8 mouse cellular contexts compared by ENCODE assay signal in the genomic region with DNA sequence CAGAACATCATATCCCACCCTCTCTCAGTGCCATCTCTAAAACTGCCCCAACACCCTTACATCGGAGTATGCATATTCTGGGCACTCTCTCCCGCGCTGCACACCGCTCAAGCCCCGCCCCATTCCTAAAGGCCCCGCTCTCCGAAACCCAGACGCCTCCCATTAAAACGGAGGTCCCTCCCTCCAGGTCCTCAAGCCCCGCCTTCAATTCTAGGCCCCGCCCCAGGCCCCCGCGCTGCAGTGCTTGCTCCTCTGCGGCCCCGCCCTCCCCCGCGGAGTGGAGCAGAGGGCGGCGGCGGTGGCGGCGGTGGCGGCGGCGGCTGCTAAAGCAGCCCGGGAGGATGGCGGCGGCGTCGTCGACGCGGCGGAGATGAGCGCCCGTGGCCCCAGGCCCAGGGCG. TPM values are rescaled to one million over a fixed set of nuclear protein-coding genes. Genes with fewer than 3 reads are reported as not detected.
DNase-seq lines count a peak whose midpoint lies in the region; ATAC-seq and TF ChIP-seq lines count a peak whose summit lies in the region.

Gene Rtn2, plus strand, starts transcription at position 240 of the 400 bp plus-strand sequence.

- H3K9me3 ChIP-seq in E14TG2a.4 (ENCODE audit: low read length) = no peaks in the 10 kb centered on the region
- 0 out of 2 replicates have a peak, but pooled peaks cover 4% of the 10 kb centered on the region for H3K9me3 ChIP-seq in forebrain, embryonic 10.5 days
- H3K9me3 ChIP-seq in heart, postnatal 0 days (replicated peaks; ENCODE audit: control insufficient read depth, low read length) = no peaks in the 10 kb centered on the region
- no peaks in the 10 kb centered on the region for H3K9me3 ChIP-seq in liver, embryonic 16.5 days (replicated peaks; ENCODE audit: control insufficient read depth, low read length)
- no peaks in the 10 kb centered on the region for H3K9me3 ChIP-seq in neural tube, embryonic 13.5 days

- H3K4me1 ChIP-seq in E14TG2a.4 (replicated peaks; ENCODE audit: low read depth, low read length) = peaks cover 47% of the 10 kb centered on the region
- peaks cover 27% of the 10 kb centered on the region for H3K4me1 ChIP-seq in forebrain, embryonic 10.5 days
- peaks cover 13% of the 10 kb centered on the region; the same call in 1 of the 2 replicates for H3K4me1 ChIP-seq in heart, postnatal 0 days (ENCODE audit: control insufficient read depth, insufficient read depth)
- H3K4me1 ChIP-seq in liver, embryonic 16.5 days (ENCODE audit: control insufficient read depth, low read depth, low read length) = peaks cover 18% of the 10 kb centered on the region
- H3K4me1 ChIP-seq in neural tube, embryonic 13.5 days (replicated peaks) = peaks cover 35% of the 10 kb centered on the region

- no peak for TF ChIP-seq CTCF in E14TG2a.4 (conservative IDR thresholded peaks at IDR 0.05; ENCODE audit: low read length)
- TF ChIP-seq CTCF in heart, postnatal 0 days (IDR thresholded peaks at IDR 0.05; ENCODE audit: low read depth) = no peak

- under 1% methylated on average over 37 of the region's 37 CpGs for WGBS in forebrain, embryonic 10.5 days
- WGBS in heart, postnatal 0 days = 1% methylated on average over 37 of the region's 37 CpGs
- WGBS in liver, embryonic 16.5 days (ENCODE audit: insufficient replicate concordance) = under 1% methylated on average over 36 of the region's 37 CpGs
- WGBS in neural tube, embryonic 13.5 days = under 1% methylated on average over 37 of the region's 37 CpGs

- peak within 1 kb of the TSS; percentile 96 for H3K4me2 ChIP-seq in heart, postnatal 0 days (ENCODE audit: low read depth, low read length)
- H3K4me2 ChIP-seq in liver, embryonic 16.5 days (ENCODE audit: low read depth, low read length) = peak within 1 kb of the TSS; percentile 80
- H3K4me2 ChIP-seq in neural tube, embryonic 13.5 days = peak within 1 kb of the TSS; percentile 77

- DNase-seq in c-Kit-negative CD71-positive TER-119-positive erythroid progenitor cells, embryonic 14.5 days (ENCODE audit: low read depth, low spot score) = peak; percentile 85
- peak; percentile 89 for DNase-seq in forebrain, embryonic 10.5 days (ENCODE audit: extremely low spot score, low spot score)
- no peak for DNase-seq in heart, postnatal 0 days (ENCODE audit: low spot score)
- DNase-seq in kidney, postnatal 36 days = peak; percentile 78 to 91
- DNase-seq in testis, postnatal 14 days (ENCODE audit: low spot score) = peak; percentile 84

- H3K9ac ChIP-seq in heart, postnatal 0 days (replicated peaks; ENCODE audit: low read depth, low read length) = no peak within 1 kb of the TSS
- H3K9ac ChIP-seq in liver, embryonic 16.5 days (ENCODE audit: low read depth, low read length) = peak within 1 kb of the TSS; percentile 48
- H3K9ac ChIP-seq in neural tube, embryonic 13.5 days = peak within 1 kb of the TSS; percentile 97

- peak within 1 kb of the TSS; percentile 90 for H3K27ac ChIP-seq in forebrain, embryonic 10.5 days
- no peak within 1 kb of the TSS for H3K27ac ChIP-seq in heart, postnatal 0 days (ENCODE audit: low read depth)
- no peak within 1 kb of the TSS; the same call in 1 of the 2 replicates for H3K27ac ChIP-seq in liver, embryonic 16.5 days (ENCODE audit: low read length)
- peak within 1 kb of the TSS; percentile 94 for H3K27ac ChIP-seq in neural tube, embryonic 13.5 days (replicated peaks)

- peak; percentile 62 for ATAC-seq in heart, postnatal 0 days (ENCODE audit: insufficient read depth, low read depth)
- ATAC-seq in liver, embryonic 16.5 days (ENCODE audit: low read depth) = peak; percentile 89
- peak; percentile 85 for ATAC-seq in neural tube, embryonic 13.5 days (ENCODE audit: low read depth)

- no peak for TF ChIP-seq EP300 in heart, postnatal 0 days (IDR thresholded peaks at IDR 0.05; ENCODE audit: low read depth)

- no peaks in the 10 kb centered on the region for H3K36me3 ChIP-seq in E14TG2a.4 (ENCODE audit: insufficient read depth, low read length)
- H3K36me3 ChIP-seq in forebrain, embryonic 10.5 days (replicated peaks) = peaks cover 13% of the 10 kb centered on the region
- no peaks in the 10 kb centered on the region for H3K36me3 ChIP-seq in heart, postnatal 0 days (replicated peaks; ENCODE audit: control insufficient read depth, insufficient read depth, low read length)
- H3K36me3 ChIP-seq in liver, embryonic 16.5 days (ENCODE audit: control insufficient read depth, insufficient read depth) = no peaks in the 10 kb centered on the region
- H3K36me3 ChIP-seq in neural tube, embryonic 13.5 days = peaks cover 12% of the 10 kb centered on the region

- peak within 1 kb of the TSS; percentile 94 for H3K4me3 ChIP-seq in E14TG2a.4 (replicated peaks; ENCODE audit: low read length)
- H3K4me3 ChIP-seq in forebrain, embryonic 10.5 days = peak within 1 kb of the TSS; percentile 90
- peak within 1 kb of the TSS; percentile 47 for H3K4me3 ChIP-seq in heart, postnatal 0 days (ENCODE audit: low read depth, low read length)
- peak within 1 kb of the TSS; percentile 64 for H3K4me3 ChIP-seq in liver, embryonic 16.5 days (ENCODE audit: low read depth, low read length)
- peak within 1 kb of the TSS; percentile 88 for H3K4me3 ChIP-seq in neural tube, embryonic 13.5 days

- peaks cover 35% of the 10 kb centered on the region for H3K27me3 ChIP-seq in E14TG2a.4 (ENCODE audit: insufficient read depth, low read length)
- peaks cover 71% of the 10 kb centered on the region for H3K27me3 ChIP-seq in forebrain, embryonic 10.5 days (ENCODE audit: poor library complexity, severe bottlenecking)
- H3K27me3 ChIP-seq in heart, postnatal 0 days (ENCODE audit: control insufficient read depth, insufficient read depth, low read length) = peaks cover 51% of the 10 kb centered on the region
- H3K27me3 ChIP-seq in liver, embryonic 16.5 days (ENCODE audit: control insufficient read depth, insufficient read depth, low read depth, low read length) = peaks cover 67% of the 10 kb centered on the region
- peaks cover 44% of the 10 kb centered on the region for H3K27me3 ChIP-seq in neural tube, embryonic 13.5 days

RNA-seq across cellular contexts. Expression of gene Rtn2, which starts in this region (rescaled TPM):
- 32.1 and 33.1 TPM in 2 replicates for polyA plus RNA-seq in forebrain, embryonic 10.5 days (2016; fragmentation: Nextera tagmentation; extraction: Ambion mirVana)
- 80.7 and 108 TPM in 2 replicates for total RNA-seq in heart, postnatal 0 days (2014; rRNA removed; ENCODE audit: low replicate concordance)
- polyA plus RNA-seq in heart, postnatal 0 days (2015; fragmentation: Nextera tagmentation; extraction: Ambion mirVana) = 51.7 and 53.6 TPM in 2 replicates
- polyA plus RNA-seq in liver, embryonic 16.5 days (2015; fragmentation: Nextera tagmentation; extraction: Ambion mirVana) = 2.9 and 4.1 TPM in 2 replicates
- 103 and 117 TPM in 2 replicates for polyA plus RNA-seq in neural tube, embryonic 13.5 days (2015; fragmentation: Nextera tagmentation; extraction: Ambion mirVana)

Comparison
In these comparisons a context has a peak if more than half of its experiments do, and no peak if none do; other contexts are left out.
1. H3K27ac ChIP-seq: peak in forebrain, embryonic 10.5 days (single experiment) and neural tube, embryonic 13.5 days (single experiment); none in heart, postnatal 0 days (single experiment) and liver, embryonic 16.5 days (single experiment).
2. Peak in every context shown above with its lines, with median percentiles within 50 percentile points of each other: H3K4me3 ChIP-seq, ATAC-seq and H3K4me2 ChIP-seq.